Mouse (Mus musculus) liver, embryonic 14.5 days (tissue): ENCODE results near the gene Mei1. TPM values are rescaled to one million over a fixed set of nuclear protein-coding genes. Genes with fewer than 3 reads are reported as not detected.

Experiments used
- ATAC-seq: fragments of 200-750 bp; cut with Nextera tagmentation; 2 replicates; pipeline ENCODE4 v1.8.0; 2017; ENCODE audit warnings: moderate number of reproducible peaks, mild to moderate bottlenecking, moderate library complexity; ENCODE audit not compliant: insufficient read depth
- DNase-seq, 3 experiments: peaks; one replicate each; pipeline ENCODE4 v3.0.0-alpha.2; 2012 to 2013; ENCODE audit warnings: low read depth in 3 of 3, low spot score in 3 of 3
- H3K27ac ChIP-seq: fragments of 300-500 bp; sonication (generic); 2 replicates; pipeline ENCODE4 v1.5.1; 2014; ENCODE audit warnings: moderate library complexity, mild to moderate bottlenecking, control low read depth, inconsistent platforms
- H3K27me3 ChIP-seq: fragments of 300-500 bp; sonication (generic); 2 replicates; pipeline ENCODE4 v1.6.1; 2014; ENCODE audit warnings: mild to moderate bottlenecking, low read length, moderate library complexity; ENCODE audit not compliant: control insufficient read depth, insufficient read depth
- H3K36me3 ChIP-seq: fragments of 300-500 bp; sonication (generic); replicated peaks from 2 replicates; pipeline ENCODE4 v1.6.1; 2014; ENCODE audit warnings: low read depth; ENCODE audit not compliant: control insufficient read depth, insufficient read depth
- H3K4me1 ChIP-seq, 2 experiments: fragments of 200-500 bp in 1 of 2; fragments of 300-500 bp in 1 of 2; sonication (generic) in 1 of 2; replicated peaks; 2 replicates each; pipeline ENCODE4 v1.6.1; 2012 to 2014; ENCODE audit warnings: antibody characterized with exemption in 1 of 2, inconsistent platforms in 1 of 2, low read length in 1 of 2; ENCODE audit not compliant: control insufficient read depth in 2 of 2, insufficient read depth in 2 of 2
- H3K4me2 ChIP-seq: fragments of 300-500 bp; sonication (generic); 2 replicates; pipeline ENCODE4 v1.6.1; 2014; ENCODE audit warnings: low read depth, mild to moderate bottlenecking, control low read depth, moderate library complexity
- H3K4me3 ChIP-seq, 2 experiments: fragments of 200-500 bp in 1 of 2; fragments of 300-500 bp in 1 of 2; sonication (generic) in 1 of 2; 2 replicates each; pipeline ENCODE4 v1.5.1; 2012 to 2014; ENCODE audit warnings: low read depth in 2 of 2, low read length in 2 of 2, mild to moderate bottlenecking in 2 of 2, control low read depth in 1 of 2, inconsistent platforms in 1 of 2, moderate library complexity in 1 of 2; ENCODE audit not compliant: insufficient read depth in 1 of 2
- H3K9ac ChIP-seq: fragments of 300-500 bp; sonication (generic); replicated peaks from 2 replicates; pipeline ENCODE4 v1.6.1; 2014; ENCODE audit warnings: mild to moderate bottlenecking, control low read depth, moderate library complexity
- H3K9me3 ChIP-seq: fragments of 300-500 bp; sonication (generic); 2 replicates; pipeline ENCODE4 v1.6.1; 2016; ENCODE audit warnings: low read length, mixed read lengths; ENCODE audit not compliant: control insufficient read depth
- CTCF ChIP-seq: IDR thresholded peaks from 2 replicates; pipeline ENCODE4 v1.5.1; 2016; ENCODE audit warnings: antibody characterized with exemption, low read depth, control low read depth
- EP300 ChIP-seq: IDR thresholded peaks from 2 replicates; pipeline ENCODE4 v1.6.1; 2016; ENCODE audit warnings: antibody characterized with exemption, low read depth
- WGBS: fragments of 180-500 bp; shearing (Covaris S2); extraction: QIAGEN DNeasy Blood & Tissue Kit; methylation state at CpG from one replicate; pipeline ENCODE4 v1.1.7; 2014; ENCODE audit not compliant: insufficient replicate concordance; 5-methylcytosine and 5-hydroxymethylcytosine counted together
- polyA plus RNA-seq, 2 experiments: library from polyadenylated mRNA; depleted of rRNA in 1 of 2; stranded (reverse) in 1 of 2; unstranded in 1 of 2; fragments of >200 nt; fragmentation: Nextera tagmentation in 1 of 2; extraction: Ambion mirVana in 1 of 2; gene quantifications; 2 replicates each; pipeline versions ENCODE4 v1.2.1 to v1.2.3; 2012 to 2014

Mei1 gene
- polyA plus RNA-seq, 2 experiments: not detected

DNA sequence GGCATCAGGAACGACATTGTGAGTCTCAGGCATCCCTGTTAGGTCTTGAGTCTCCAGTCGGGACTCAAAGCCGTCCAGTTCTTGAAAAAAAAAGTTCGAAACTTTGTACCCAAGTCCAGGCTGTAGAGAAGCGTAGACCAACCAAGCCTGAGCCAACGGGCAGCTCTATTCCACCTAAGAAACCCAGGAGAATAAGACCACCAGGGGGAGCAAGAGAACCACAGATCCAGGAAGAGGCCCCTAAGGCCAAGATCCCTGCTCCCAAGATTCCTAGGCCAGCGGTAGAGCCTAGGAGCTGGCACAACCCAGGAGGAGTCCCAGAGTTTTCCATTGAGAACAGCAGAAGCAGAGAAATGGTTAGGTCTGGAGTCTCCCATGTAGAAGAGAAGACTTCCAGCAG is 4.3 kb upstream of the Mei1 start:
- Histone ChIP-seq H3K27me3 (peaks cover 23% of the 10 kb centered on the region), H3K9ac (no peak overlapping the region), H3K36me3 (no peaks in the 10 kb centered on the region), H3K27ac (no peak overlapping the region), H3K4me3 (no peak overlapping the region), H3K9me3 (no peaks in the 10 kb centered on the region), H3K4me1 (no peaks in the 10 kb centered on the region), H3K4me2 (no peak overlapping the region)
- DNase-seq (peak; percentile 45 to 50 (median 46)), ATAC-seq (no peak)
- WGBS: 20% methylated on average over 7 of the region's 7 CpGs
- TF ChIP-seq CTCF (peak; percentile 84), EP300 (no peak)

DNA sequence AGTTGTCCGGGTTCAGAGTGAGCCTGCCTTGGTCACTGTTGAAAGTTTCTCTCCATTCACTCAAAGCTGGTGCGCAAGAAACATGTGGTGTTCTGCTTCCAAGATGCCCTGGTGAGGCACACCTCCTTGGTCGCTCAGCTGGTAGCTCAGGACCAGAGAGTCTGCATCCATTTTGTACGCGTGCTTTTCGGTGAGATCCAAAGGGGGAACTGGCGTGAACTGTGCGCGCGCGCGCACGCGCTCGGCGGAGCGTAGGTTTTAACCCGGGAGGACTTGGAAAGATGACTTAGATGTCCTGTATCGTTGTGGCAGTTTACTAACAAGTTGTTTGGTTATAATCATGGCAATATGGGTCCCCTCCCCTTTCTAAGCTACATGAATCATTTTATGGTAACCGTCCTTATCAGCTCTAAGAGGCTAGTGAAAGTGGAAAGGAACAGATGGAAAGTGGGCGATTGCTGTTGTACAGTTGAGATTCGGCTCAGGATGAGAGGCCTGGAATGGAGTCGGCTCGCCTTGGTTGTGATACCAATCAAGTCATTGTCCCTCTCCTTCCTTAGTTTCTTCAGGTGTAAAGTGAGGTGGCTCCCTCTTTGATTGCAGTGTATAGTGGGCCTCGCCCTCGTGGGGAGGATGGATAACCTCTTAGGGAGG is 2.1 kb downstream of the Mei1 start:
- Histone ChIP-seq H3K9ac (no peak overlapping the region), H3K4me2 (no peak overlapping the region), H3K27ac (no peak overlapping the region), H3K4me1 (no peaks in the 10 kb centered on the region), H3K36me3 (no peaks in the 10 kb centered on the region), H3K4me3 (no peak overlapping the region), H3K27me3 (peaks cover 21% of the 10 kb centered on the region), H3K9me3 (no peaks in the 10 kb centered on the region)
- ATAC-seq (no peak), DNase-seq (no peak)
- TF ChIP-seq CTCF (no peak), EP300 (no peak)
- 79% methylated on average over 26 of the region's 26 CpGs for WGBS

DNA sequence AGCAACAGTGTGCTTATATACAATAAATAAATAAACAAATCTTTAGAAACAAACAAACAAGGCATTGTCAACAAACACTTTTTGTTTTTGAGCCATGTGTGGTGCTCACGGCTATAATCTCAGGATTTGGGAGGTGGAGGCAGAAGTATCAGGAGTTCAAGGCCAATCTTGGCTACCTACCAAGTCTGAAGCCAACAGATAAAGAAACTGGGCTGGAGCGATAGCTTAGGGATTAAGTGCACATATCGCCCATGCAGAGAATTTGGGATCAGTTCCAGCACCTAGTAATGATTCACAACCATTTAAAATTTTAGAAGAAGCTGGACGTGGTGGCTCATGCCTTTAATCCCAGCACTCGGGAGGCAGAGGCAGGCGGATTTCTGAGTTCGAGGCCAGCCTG is 3.7 kb downstream of the Mei1 start:
- Histone ChIP-seq H3K9ac (no peak overlapping the region), H3K4me1 (no peaks in the 10 kb centered on the region), H3K4me2 (no peak overlapping the region), H3K9me3 (no peaks in the 10 kb centered on the region), H3K27ac (no peak overlapping the region), H3K36me3 (no peaks in the 10 kb centered on the region), H3K27me3 (peaks cover 21% of the 10 kb centered on the region), H3K4me3 (no peak overlapping the region)
- TF ChIP-seq CTCF (no peak), EP300 (no peak)
- DNase-seq: no peak
- 64% methylated on average over 7 of the region's 7 CpGs for WGBS
- ATAC-seq: no peak

DNA sequence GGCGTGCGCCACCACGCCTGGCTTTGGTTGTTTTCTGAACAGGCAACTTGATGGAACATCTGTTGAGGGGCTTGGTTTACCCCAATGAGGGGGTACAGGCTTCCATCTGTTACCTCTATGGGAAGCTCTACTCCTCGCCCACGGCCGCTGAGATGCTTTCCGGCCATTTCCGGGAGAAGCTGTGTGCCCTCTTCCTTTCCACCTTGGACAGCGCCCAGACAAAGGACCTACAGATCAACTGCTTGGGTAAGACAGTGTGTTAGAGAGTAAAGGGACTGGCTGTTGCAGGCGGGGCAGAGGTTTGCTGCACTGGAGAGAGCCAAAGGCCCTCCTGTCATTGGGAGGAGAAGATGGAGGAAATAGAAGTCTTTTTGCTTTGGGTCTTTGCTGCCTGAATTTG is 10.1 kb downstream of the Mei1 start:
- H3K27ac ChIP-seq: no peak overlapping the region
- no peak for ATAC-seq
- 44% methylated on average over 10 of the region's 10 CpGs for WGBS
- no peaks in the 10 kb centered on the region for H3K9me3 ChIP-seq
- H3K4me2 ChIP-seq: no peak overlapping the region
- no peak overlapping the region for H3K4me3 ChIP-seq
- H3K9ac ChIP-seq: no peak overlapping the region
- TF ChIP-seq CTCF (no peak), EP300 (no peak)
- H3K36me3 ChIP-seq: no peaks in the 10 kb centered on the region
- no peaks in the 10 kb centered on the region for H3K27me3 ChIP-seq
- H3K4me1 ChIP-seq: no peaks in the 10 kb centered on the region
- no peak for DNase-seq

DNA sequence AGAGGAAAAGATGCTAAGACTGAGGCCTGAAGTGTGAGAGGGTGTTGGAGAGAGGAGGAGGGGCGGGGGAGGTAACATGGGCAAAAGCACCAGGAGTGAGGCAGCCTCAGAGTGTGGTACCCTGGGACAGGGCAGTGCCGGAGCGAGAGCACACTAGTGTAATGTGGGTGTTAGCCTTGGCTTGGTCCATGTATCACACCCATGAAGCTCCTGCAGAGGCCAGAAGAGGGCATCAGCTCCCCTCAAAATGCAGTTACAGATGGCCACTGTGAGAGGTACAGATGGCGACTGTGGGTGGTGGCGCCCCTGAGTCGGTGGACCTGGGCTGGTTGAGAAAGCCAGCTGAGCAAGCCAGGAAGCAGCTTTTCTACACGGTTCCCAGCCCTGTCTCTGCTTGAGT is 11.4 kb downstream of the Mei1 start:
- peak; percentile 66 for TF ChIP-seq CTCF
- TF ChIP-seq EP300: no peak
- WGBS: 29% methylated on average over 7 of the region's 7 CpGs

More for the DNA sequence above, 11.4 kb downstream of the Mei1 start:
- H3K27me3 ChIP-seq: no peaks in the 10 kb centered on the region
- H3K36me3 ChIP-seq: no peaks in the 10 kb centered on the region
- ATAC-seq (no peak), DNase-seq (peak in 1 of 3 experiments; percentile 6)
- no peak overlapping the region for H3K4me3 ChIP-seq
- H3K4me2 ChIP-seq: no peak overlapping the region
- H3K9ac ChIP-seq: no peak overlapping the region
- H3K4me1 ChIP-seq: no peaks in the 10 kb centered on the region
- H3K9me3 ChIP-seq: no peaks in the 10 kb centered on the region
- no peak overlapping the region for H3K27ac ChIP-seq
